Mouse (Mus musculus) thymus, postnatal 14 days (tissue): ENCODE data around the gene Hao2.

Experiments used
- DNase-seq: peaks from one replicate; pipeline ENCODE4 v3.0.0; 2021

The Hao2 gene

GRCm38 (mm10) chr3:98893057-98893772 is at the start of gene Hao2:
Gene Hao2 (minus strand): TSS chr3:98893239.
- DNase-seq: no peak

- no peak for DNase-seq
Measured at GRCm38 (mm10) chr3:98941601-98942000, 48.6 kb upstream of the Hao2 start.

- peak; percentile 6 for DNase-seq
Measured at GRCm38 (mm10) chr3:98941066-98941551, 48.1 kb upstream of the Hao2 start.

GRCm38 (mm10) chr3:98940225-98940624 is 47.2 kb upstream of the Hao2 start:
- no peak for DNase-seq

- no peak for DNase-seq
Measured at GRCm38 (mm10) chr3:98936446-98936845, 43.4 kb upstream of the Hao2 start.

- DNase-seq: no peak
Measured at GRCm38 (mm10) chr3:98934601-98935000, 41.6 kb upstream of the Hao2 start.

- DNase-seq: no peak
Measured at GRCm38 (mm10) chr3:98934041-98934440, 41.0 kb upstream of the Hao2 start.

- DNase-seq: no peak
Measured at GRCm38 (mm10) chr3:98932421-98932820, 39.4 kb upstream of the Hao2 start.

- DNase-seq: no peak
Measured at GRCm38 (mm10) chr3:98931836-98932235, 38.8 kb upstream of the Hao2 start.

GRCm38 (mm10) chr3:98920417-98920816 is 27.4 kb upstream of the Hao2 start:
- DNase-seq: no peak

- no peak for DNase-seq
Measured at GRCm38 (mm10) chr3:98917260-98917659, 24.2 kb upstream of the Hao2 start.

GRCm38 (mm10) chr3:98916856-98917255 is 23.8 kb upstream of the Hao2 start:
- no peak for DNase-seq

GRCm38 (mm10) chr3:98915659-98916058 is 22.6 kb upstream of the Hao2 start:
- peak; percentile 52 for DNase-seq

- DNase-seq: no peak
Measured at GRCm38 (mm10) chr3:98913591-98913990, 20.6 kb upstream of the Hao2 start.

GRCm38 (mm10) chr3:98897606-98898005 is 4.6 kb upstream of the Hao2 start:
- DNase-seq: no peak

GRCm38 (mm10) chr3:98895071-98895601 is 2.1 kb upstream of the Hao2 start:
- DNase-seq: no peak

GRCm38 (mm10) chr3:98890430-98890829 is 2.6 kb downstream of the Hao2 start:
- no peak for DNase-seq

- DNase-seq: no peak
Measured at GRCm38 (mm10) chr3:98888206-98888605, 4.8 kb downstream of the Hao2 start.

- no peak for DNase-seq
Measured at GRCm38 (mm10) chr3:98880831-98881230, 12.2 kb downstream of the Hao2 start.

GRCm38 (mm10) chr3:98880216-98880615 is 12.8 kb downstream of the Hao2 start:
- no peak for DNase-seq

- DNase-seq: no peak
Measured at GRCm38 (mm10) chr3:98868219-98868618, 24.8 kb downstream of the Hao2 start.

GRCm38 (mm10) chr3:98862800-98863199 is 30.2 kb downstream of the Hao2 start:
- DNase-seq: no peak

GRCm38 (mm10) chr3:98859576-98859975 is 33.5 kb downstream of the Hao2 start, which contains the start of gene Hsd3b1:
Gene Hsd3b1 (minus strand): TSS chr3:98859794.
- no peak for DNase-seq

GRCm38 (mm10) chr3:98858051-98858450 is 35.0 kb downstream of the Hao2 start:
- no peak for DNase-seq

- DNase-seq: no peak
Measured at GRCm38 (mm10) chr3:98856892-98857291, 36.1 kb downstream of the Hao2 start.
